Mouse (Mus musculus) lung, postnatal 0 days (tissue): ENCODE results near the gene Spred1.

ENCODE experiments used
- CTCF ChIP-seq: IDR thresholded peaks from 2 replicates; pipeline ENCODE4 v1.5.1; 2016; ENCODE audit warnings: antibody characterized with exemption, mild to moderate bottlenecking
- EP300 ChIP-seq: IDR thresholded peaks from 2 replicates; pipeline ENCODE4 v1.6.1; 2016; ENCODE audit warnings: antibody characterized with exemption, mild to moderate bottlenecking, control low read depth

DNA sequence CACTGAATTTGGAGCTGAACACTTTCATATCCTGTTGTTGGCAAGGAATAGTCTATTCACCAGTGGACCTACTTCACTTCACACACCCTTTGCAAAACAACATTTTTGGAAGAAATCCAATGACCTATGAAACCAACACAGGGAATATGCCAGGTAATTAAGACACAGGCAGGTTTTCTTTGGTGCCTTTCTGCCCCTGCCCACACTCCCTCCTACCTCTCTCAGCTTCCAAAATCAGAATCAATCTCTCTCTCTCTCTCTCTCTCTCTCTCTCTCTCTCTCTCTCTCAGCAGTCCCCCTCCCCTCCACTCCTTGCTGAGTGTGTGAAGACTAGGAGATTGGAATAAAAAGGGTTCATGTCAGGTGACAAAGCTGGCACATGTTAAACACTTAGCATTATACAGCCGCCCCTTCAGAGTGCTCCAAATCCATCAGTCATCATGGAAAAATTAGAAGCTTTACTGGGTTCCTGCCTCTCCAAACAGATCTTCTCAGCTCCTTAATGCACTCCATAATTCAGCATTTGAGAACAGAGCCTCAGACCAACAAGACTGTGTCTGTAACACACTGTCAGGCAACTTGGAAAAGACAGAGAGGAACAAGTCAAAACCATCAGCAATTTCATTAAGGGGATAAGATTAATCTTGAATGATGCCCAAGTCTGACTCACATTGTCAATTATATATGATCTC, 34.3 kb upstream of the Spred1 start:
- no peak for TF ChIP-seq EP300
- TF ChIP-seq CTCF = no peak
